Mouse (Mus musculus) intestine, postnatal 0 days (tissue): ENCODE results near the gene Lpp. TPM values are rescaled to one million over a fixed set of nuclear protein-coding genes. Genes with fewer than 3 reads are reported as not detected.

Experiments used
- ATAC-seq: fragments of 200-750 bp; cut with Nextera tagmentation; 2 replicates; pipeline ENCODE4 v1.8.0; 2017; ENCODE audit warnings: mild to moderate bottlenecking, moderate TSS enrichment, moderate library complexity
- H3K27ac ChIP-seq: fragments of 300-500 bp; sonication (generic); 2 replicates; pipeline ENCODE4 v1.5.1; 2014; ENCODE audit warnings: mild to moderate bottlenecking, low read depth, low read length, moderate library complexity
- H3K27me3 ChIP-seq: fragments of 300-500 bp; sonication (generic); replicated peaks from 2 replicates; pipeline ENCODE4 v1.6.1; 2014; ENCODE audit warnings: low read length, mixed read lengths; ENCODE audit not compliant: control insufficient read depth, insufficient read depth
- H3K36me3 ChIP-seq: fragments of 300-500 bp; sonication (generic); 2 replicates; pipeline ENCODE4 v1.6.1; 2014; ENCODE audit warnings: mild to moderate bottlenecking, moderate library complexity; ENCODE audit not compliant: control insufficient read depth, insufficient read depth
- H3K4me1 ChIP-seq: fragments of 300-500 bp; sonication (generic); replicated peaks from 2 replicates; pipeline ENCODE4 v1.6.1; 2014; ENCODE audit warnings: antibody characterized with exemption, low read length, mixed read lengths; ENCODE audit not compliant: control insufficient read depth, insufficient read depth
- H3K4me2 ChIP-seq: fragments of 300-500 bp; sonication (generic); replicated peaks from 2 replicates; pipeline ENCODE4 v1.6.1; 2014; ENCODE audit warnings: low read depth, mild to moderate bottlenecking, moderate library complexity
- H3K4me3 ChIP-seq: fragments of 300-500 bp; sonication (generic); 2 replicates; pipeline ENCODE4 v1.5.1; 2014; ENCODE audit warnings: low read depth, low read length
- H3K9ac ChIP-seq: fragments of 300-500 bp; sonication (generic); 2 replicates; pipeline ENCODE4 v1.6.1; 2014; ENCODE audit warnings: mild to moderate bottlenecking, low read depth, low read length
- H3K9me3 ChIP-seq: fragments of 300-500 bp; sonication (generic); 2 replicates; pipeline ENCODE4 v1.6.1; 2016; ENCODE audit warnings: mixed run types; ENCODE audit not compliant: control insufficient read depth
- CTCF ChIP-seq: sonication (generic); IDR thresholded peaks from 2 replicates; pipeline ENCODE4 v1.5.1; 2016; ENCODE audit warnings: low read depth, mild to moderate bottlenecking, control low read depth, antibody characterized with exemption, moderate library complexity
- WGBS: fragments of 180-500 bp; shearing (Covaris S2); extraction: QIAGEN DNeasy Blood & Tissue Kit; methylation state at CpG from one replicate; pipeline ENCODE4 v1.1.7; 2014; 5-methylcytosine and 5-hydroxymethylcytosine counted together
- polyA plus RNA-seq: library from polyadenylated mRNA; unstranded; fragments of >200 nt; fragmentation: Nextera tagmentation; extraction: Ambion mirVana; gene quantifications from 2 replicates; pipeline ENCODE4 v1.2.1, GENCODE M21; 2015

The Lpp gene
- polyA plus RNA-seq, 1 experiment from 2014 or later = 32.8 TPM

DNA sequence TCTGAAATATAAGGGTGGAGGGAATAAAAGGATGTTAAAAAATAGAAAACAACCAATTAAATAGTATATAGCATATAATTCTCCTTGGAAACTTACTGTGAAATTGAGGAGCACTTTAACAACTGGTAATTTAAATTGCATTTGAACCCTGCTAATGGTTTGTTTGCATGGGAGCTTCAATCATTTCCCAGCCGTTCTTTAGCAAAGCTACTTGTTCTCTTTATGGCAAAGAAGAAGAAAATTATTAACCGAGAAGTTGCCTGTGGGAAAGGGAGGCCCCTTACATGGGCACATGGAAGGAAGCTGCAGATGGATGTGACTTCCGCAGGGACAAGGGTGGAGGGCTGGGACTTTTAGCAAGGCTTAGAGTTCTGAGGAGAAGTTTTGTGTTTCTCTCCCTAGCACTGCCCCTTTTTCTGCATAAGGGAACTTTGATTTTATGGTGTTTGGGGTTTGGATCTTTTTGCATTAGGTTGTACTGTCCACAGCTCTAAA, 62.1 kb downstream of the Lpp start:
- H3K36me3 ChIP-seq = peaks cover 5% of the 10 kb centered on the region; the same call in 1 of the 2 replicates
- H3K27me3 ChIP-seq = no peaks in the 10 kb centered on the region
- TF ChIP-seq CTCF = no peak
- no peaks in the 10 kb centered on the region for H3K9me3 ChIP-seq
- 19% methylated on average over 3 of the region's 3 CpGs for WGBS
- H3K27ac ChIP-seq = no peak overlapping the region
- H3K4me1 ChIP-seq = peaks cover 24% of the 10 kb centered on the region; the same call in 1 of the 2 replicates
- no peak overlapping the region for H3K4me3 ChIP-seq
- H3K9ac ChIP-seq = no peak overlapping the region
- ATAC-seq = peak; percentile 38; the same call in 1 of the 2 replicates
- no peak overlapping the region for H3K4me2 ChIP-seq

DNA sequence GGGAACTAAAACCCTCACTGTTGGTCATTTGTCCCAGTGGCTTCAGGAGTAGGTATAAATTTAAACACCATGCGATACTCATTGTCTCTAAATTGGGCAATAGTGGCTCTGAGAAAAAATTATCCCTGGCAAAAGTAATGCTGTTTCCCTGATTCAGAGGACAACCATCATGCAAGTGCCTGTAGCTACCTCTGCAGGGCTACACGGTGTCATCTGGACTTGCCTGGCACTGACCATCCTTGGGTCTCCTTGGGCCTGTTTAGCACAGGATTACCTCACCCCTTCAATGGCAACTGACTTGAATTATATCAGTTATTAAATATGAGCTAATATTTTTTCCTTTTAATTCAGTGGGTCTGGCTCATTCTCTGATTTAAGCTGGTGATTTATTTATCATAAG, 70.5 kb downstream of the Lpp start:
- Histone ChIP-seq H3K4me3 (no peak overlapping the region), H3K9ac (no peak overlapping the region), H3K9me3 (no peaks in the 10 kb centered on the region), H3K27ac (no peak overlapping the region), H3K36me3 (no peaks in the 10 kb centered on the region), H3K4me2 (no peak overlapping the region), H3K27me3 (no peaks in the 10 kb centered on the region), H3K4me1 (peaks cover 20% of the 10 kb centered on the region)
- WGBS = 90% methylated on average over 2 of the region's 2 CpGs
- ATAC-seq = no peak
- no peak for TF ChIP-seq CTCF

DNA sequence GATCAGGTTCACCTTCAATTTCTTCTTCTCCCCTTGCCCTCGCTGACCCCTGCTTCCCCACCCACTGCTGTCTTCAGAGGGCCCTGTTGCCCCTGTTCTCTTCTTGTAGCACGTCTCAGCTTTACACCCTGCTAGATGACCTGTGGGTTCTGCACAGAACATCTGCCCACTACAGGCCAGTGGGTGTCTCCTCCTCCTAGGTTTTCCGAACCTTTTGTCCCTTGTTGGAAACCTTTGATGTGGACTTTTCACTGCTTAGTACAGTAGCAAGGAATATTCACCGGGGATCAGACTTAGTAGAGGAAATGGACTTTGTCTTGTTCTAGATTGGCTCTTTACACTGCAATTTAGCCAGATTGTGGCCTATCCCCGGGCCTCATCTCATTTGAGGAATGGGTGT, 71.1 kb downstream of the Lpp start:
- Histone ChIP-seq H3K27ac (0 out of 2 replicates have a peak overlapping the region, but pooled peaks have one; percentile 28), H3K36me3 (no peaks in the 10 kb centered on the region), H3K4me1 (peaks cover 23% of the 10 kb centered on the region), H3K9me3 (no peaks in the 10 kb centered on the region), H3K27me3 (no peaks in the 10 kb centered on the region), H3K4me2 (no peak overlapping the region), H3K9ac (no peak overlapping the region), H3K4me3 (no peak overlapping the region)
- TF ChIP-seq CTCF = peak; percentile 53
- WGBS = 38% methylated on average over 5 of the region's 5 CpGs
- peak; percentile 42; the same call in 1 of the 2 replicates for ATAC-seq

DNA sequence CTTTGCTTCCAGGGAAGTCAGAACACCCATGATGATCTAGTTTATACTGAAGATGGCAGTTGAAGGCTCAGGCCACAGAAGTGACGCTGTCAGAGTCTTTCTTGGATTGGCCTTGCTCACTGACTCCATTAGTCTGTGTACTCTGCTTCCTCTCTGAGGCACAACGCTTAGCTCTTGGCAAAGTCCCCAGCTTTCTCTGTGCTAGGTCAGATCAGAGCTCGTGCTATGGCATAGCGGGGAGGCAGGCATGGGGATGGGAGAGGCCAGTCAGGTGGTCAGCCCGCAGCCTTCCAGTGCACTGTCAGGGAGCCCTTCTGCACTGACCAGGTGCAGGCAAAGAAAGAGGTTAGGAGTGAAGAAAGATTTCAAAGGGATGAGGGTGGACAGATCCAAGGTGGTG, 72.3 kb downstream of the Lpp start:
- WGBS = 69% methylated on average over 5 of the region's 5 CpGs
- Histone ChIP-seq H3K9ac (no peak overlapping the region), H3K4me1 (peaks cover 23% of the 10 kb centered on the region), H3K4me2 (no peak overlapping the region), H3K9me3 (no peaks in the 10 kb centered on the region), H3K4me3 (no peak overlapping the region), H3K27ac (no peak overlapping the region), H3K36me3 (no peaks in the 10 kb centered on the region), H3K27me3 (no peaks in the 10 kb centered on the region)
- ATAC-seq = no peak
- no peak for TF ChIP-seq CTCF

DNA sequence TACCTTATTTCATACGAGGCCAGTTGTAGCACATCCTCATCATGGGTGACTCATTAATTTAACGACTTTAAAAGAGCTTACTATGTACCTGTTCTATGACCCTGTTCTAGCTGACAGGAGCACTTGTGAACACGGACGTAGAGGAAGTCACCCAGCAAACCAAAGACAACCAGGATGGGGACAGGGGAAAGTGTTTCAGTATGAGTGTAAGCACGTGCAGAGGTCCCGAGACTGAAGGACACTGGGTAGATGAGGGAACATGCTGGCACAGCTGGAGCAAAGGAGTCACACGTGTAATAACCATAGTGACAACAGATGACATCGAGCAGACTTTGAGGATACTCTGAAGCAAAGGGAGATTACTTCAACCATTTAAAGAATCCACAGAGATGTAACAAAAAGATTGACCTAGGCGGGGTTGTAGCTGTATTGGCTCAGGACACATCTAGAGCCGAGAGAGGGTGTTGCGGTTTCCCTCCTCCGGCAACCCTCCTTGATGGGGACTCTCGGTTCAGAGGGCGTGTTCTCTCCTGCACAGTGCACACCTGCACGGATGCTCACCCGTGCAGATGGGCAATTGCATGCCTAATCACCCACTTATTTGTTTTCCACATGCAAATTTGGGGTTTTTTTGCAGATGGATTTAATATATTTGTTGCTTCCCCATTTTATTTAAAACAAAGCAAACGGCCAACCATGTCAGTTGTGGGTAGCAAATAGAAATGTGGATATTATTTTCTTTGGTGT, 74.4 kb downstream of the Lpp start:
- H3K4me2 ChIP-seq = no peak overlapping the region
- H3K36me3 ChIP-seq = no peaks in the 10 kb centered on the region
- H3K27ac ChIP-seq = no peak overlapping the region; the same call in 1 of the 2 replicates
- 48% methylated on average over 17 of the region's 17 CpGs for WGBS
- H3K27me3 ChIP-seq = no peaks in the 10 kb centered on the region
- H3K9ac ChIP-seq = no peak overlapping the region
- no peak for TF ChIP-seq CTCF
- no peaks in the 10 kb centered on the region for H3K9me3 ChIP-seq
- peak; percentile 58 for ATAC-seq
- peaks cover 23% of the 10 kb centered on the region for H3K4me1 ChIP-seq
- no peak overlapping the region for H3K4me3 ChIP-seq

DNA sequence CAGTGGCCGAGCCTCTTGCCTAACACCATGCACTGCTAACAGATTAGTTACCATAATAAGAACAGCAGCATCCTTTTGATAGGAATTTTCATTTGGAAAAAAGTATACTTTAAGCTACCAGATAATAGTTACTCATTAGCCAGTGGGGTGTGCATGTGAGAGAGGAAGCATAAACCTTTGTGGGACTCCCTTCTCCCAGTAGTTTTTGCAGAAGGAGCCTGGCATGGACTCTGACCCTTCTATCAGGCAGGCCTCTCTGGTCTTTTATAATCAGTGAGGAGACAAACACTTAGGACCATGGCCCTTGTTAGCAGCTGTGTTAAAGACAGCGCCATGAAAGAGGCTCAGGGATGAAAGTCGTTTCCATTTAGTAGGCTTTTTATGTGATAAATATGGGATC, 76.0 kb downstream of the Lpp start:
- H3K36me3 ChIP-seq = 0 out of 2 replicates have a peak, but pooled peaks cover 4% of the 10 kb centered on the region
- TF ChIP-seq CTCF = no peak
- 21% methylated on average over 3 of the region's 3 CpGs for WGBS
- peak overlapping the region; percentile 79 for H3K27ac ChIP-seq
- no peak overlapping the region for H3K9ac ChIP-seq
- peak; percentile 84 for ATAC-seq
- H3K4me3 ChIP-seq = no peak overlapping the region
- H3K4me2 ChIP-seq = no peak overlapping the region
- peaks cover 26% of the 10 kb centered on the region for H3K4me1 ChIP-seq
- no peaks in the 10 kb centered on the region for H3K27me3 ChIP-seq
- no peaks in the 10 kb centered on the region for H3K9me3 ChIP-seq
